Mouse (Mus musculus) bone marrow macrophage, adult 2 months (primary cell): ENCODE measurements at regions not wholly inside any gene's neighbourhood (a gene's known extent, or its start where the extent isn't known, plus 50 kb on each side); places are given as distances from the start of the nearest gene placed in this dataset.

Experiments used
- CTCF ChIP-seq: IDR thresholded peaks from 2 replicates; pipeline ENCODE4 v1.5.1; 2012; ENCODE audit warnings: low read depth, mild to moderate bottlenecking, low read length, moderate library complexity
- POLR2A ChIP-seq: IDR thresholded peaks from 2 replicates; pipeline ENCODE4 v1.6.1; 2012; ENCODE audit warnings: mild to moderate bottlenecking, low read depth, low read length, borderline replicate concordance

- TF ChIP-seq CTCF = no peak
- no peak for TF ChIP-seq POLR2A
Measured at GRCm38 (mm10) chr14:24911621-24912020, 424.7 kb downstream of the Rps24 start.
